Mouse (Mus musculus): ENCODE measurements around the gene Rpl13a. TPM values are rescaled to one million over a fixed set of nuclear protein-coding genes. Genes with fewer than 3 reads are reported as not detected.
A peak's percentile ranks its signal among the peaks of the same experiment; 100 is the strongest.

Rpl13a gene
- polyA plus RNA-seq, 1 experiment from 2014 or later: 1,168 TPM

DNA sequence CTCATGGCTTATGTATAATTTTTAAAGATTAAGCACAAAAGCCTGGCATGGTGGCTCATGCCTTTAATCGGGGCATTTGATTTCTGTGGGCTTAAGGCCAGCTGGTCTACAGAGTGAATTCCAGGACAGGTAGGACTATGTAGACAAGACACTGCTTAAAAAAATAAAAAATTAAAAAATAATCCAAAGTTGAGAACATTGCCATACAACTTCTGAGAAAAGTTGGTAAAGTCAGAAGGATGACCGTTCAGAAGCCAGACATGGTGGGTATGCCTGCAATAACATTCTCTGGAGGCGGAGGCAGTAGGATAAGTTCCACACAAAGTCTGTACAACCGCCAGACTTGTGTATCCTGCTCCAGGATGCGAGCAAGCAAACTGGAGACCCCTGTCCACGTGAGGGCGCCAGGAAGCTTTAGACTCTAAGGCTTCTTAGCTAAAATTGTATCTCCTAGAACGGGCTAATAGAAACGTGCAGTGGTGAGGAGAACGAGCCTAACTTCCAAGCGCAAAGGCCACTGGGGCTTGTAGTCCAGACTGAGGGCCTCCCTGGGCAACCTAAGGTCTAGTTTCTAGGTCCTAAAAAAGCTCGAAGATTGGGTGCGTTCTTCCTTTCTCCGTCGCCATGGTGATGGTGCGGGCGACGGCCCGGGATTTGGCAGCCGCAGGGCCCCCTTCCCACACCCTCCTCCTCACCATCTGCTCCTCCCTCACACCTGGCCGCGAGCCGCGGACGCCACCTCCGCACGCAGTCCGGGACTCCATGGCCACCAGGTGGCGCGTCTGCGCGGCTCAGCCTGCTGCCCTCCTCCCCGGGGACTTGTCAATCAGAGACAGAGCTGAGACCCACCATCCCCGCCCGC lies 33.3 kb upstream of the Rpl13a start:
- H3K36me3 ChIP-seq (ENCODE audit: control insufficient read depth, insufficient read depth, low read length): 0 out of 2 replicates have a peak, but pooled peaks cover 2% of the 10 kb centered on the region
- peak; percentile 86 for ATAC-seq (ENCODE audit: low FRiP score)
- no peaks in the 10 kb centered on the region for H3K9me3 ChIP-seq (ENCODE audit: control insufficient read depth, low read length)
- DNase-seq (ENCODE audit: low spot score): peak; percentile 90
- H3K4me2 ChIP-seq (replicated peaks; ENCODE audit: low read depth, low read length): peak overlapping the region; percentile 63
- WGBS: 5% methylated on average over 35 of the region's 35 CpGs
- peaks cover 43% of the 10 kb centered on the region for H3K27me3 ChIP-seq (ENCODE audit: control insufficient read depth, insufficient read depth, low read length)
- no peak overlapping the region for H3K27ac ChIP-seq (ENCODE audit: low read depth, low read length)
- H3K9ac ChIP-seq (ENCODE audit: low read depth, low read length): no peak overlapping the region
- peak overlapping the region; percentile 26 for H3K4me3 ChIP-seq (ENCODE audit: low read depth, low read length)
- peaks cover 9% of the 10 kb centered on the region for H3K4me1 ChIP-seq (replicated peaks; ENCODE audit: control insufficient read depth, insufficient read depth, low read length)

DNA sequence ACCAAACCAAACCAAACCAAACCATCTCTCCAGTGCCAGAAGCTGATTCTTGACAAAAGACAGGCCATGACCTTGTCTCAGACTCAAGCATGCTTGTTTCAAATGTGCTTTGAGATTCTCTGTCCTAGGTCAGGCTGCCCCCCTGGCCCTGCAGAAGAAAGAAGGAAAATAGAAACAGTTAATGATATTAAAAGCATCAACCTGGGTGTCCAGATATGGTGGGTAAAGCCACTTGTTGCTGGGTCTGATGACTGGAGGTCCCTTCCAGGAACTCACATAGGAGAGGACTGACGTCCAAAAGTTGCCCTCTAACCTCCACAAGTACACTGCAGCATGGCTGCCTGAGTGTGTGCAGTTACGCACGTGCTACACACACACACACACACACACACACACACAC lies 32.3 kb upstream of the Rpl13a start:
- H3K4me3 ChIP-seq (ENCODE audit: low read depth, low read length): no peak overlapping the region
- 0 out of 2 replicates have a peak, but pooled peaks cover 2% of the 10 kb centered on the region for H3K36me3 ChIP-seq (ENCODE audit: control insufficient read depth, insufficient read depth, low read length)
- ATAC-seq (ENCODE audit: low FRiP score) (no peak), DNase-seq (ENCODE audit: low spot score) (no peak)
- no peak overlapping the region for H3K9ac ChIP-seq (ENCODE audit: low read depth, low read length)
- H3K4me1 ChIP-seq (replicated peaks; ENCODE audit: control insufficient read depth, insufficient read depth, low read length): peaks cover 9% of the 10 kb centered on the region
- H3K27me3 ChIP-seq (ENCODE audit: control insufficient read depth, insufficient read depth, low read length): peaks cover 34% of the 10 kb centered on the region
- H3K9me3 ChIP-seq (ENCODE audit: control insufficient read depth, low read length): no peaks in the 10 kb centered on the region
- H3K4me2 ChIP-seq (replicated peaks; ENCODE audit: low read depth, low read length): no peak overlapping the region
- no peak overlapping the region for H3K27ac ChIP-seq (ENCODE audit: low read depth, low read length)
- WGBS: 94% methylated on average over 3 of the region's 3 CpGs

DNA sequence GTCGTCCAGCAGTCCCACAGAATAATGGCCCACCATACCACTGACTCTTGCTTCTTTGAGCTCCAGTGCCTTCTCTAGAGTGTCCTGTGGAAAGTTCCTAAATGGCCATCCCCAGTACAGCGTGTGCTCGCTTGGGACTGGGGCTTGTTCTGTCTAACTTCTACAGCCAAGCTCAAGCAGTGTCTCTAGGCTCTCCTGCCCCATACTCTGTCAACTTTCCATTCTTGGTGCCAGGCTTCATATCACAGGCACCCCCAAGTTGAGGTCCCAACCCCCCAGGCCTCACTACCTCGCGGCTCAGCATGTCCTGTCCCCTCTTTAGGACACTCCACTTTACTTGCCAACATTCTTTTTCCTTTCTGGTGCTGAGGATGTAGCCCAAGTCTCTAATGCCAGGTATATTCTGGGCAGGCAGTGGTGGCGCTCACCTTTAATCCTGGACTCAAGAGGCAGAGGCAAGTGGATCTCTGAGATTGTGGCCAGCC lies 31.8 kb upstream of the Rpl13a start:
- ATAC-seq (ENCODE audit: low FRiP score): no peak
- WGBS: 94% methylated on average over 6 of the region's 6 CpGs
- Histone ChIP-seq H3K4me2 (replicated peaks; ENCODE audit: low read depth, low read length) (no peak overlapping the region), H3K9ac (ENCODE audit: low read depth, low read length) (no peak overlapping the region), H3K36me3 (ENCODE audit: control insufficient read depth, insufficient read depth, low read length) (0 out of 2 replicates have a peak, but pooled peaks cover 2% of the 10 kb centered on the region), H3K4me3 (ENCODE audit: low read depth, low read length) (no peak overlapping the region), H3K27ac (ENCODE audit: low read depth, low read length) (no peak overlapping the region), H3K27me3 (ENCODE audit: control insufficient read depth, insufficient read depth, low read length) (peaks cover 29% of the 10 kb centered on the region), H3K4me1 (replicated peaks; ENCODE audit: control insufficient read depth, insufficient read depth, low read length) (peaks cover 9% of the 10 kb centered on the region), H3K9me3 (ENCODE audit: control insufficient read depth, low read length) (no peaks in the 10 kb centered on the region)
- no peak for DNase-seq (ENCODE audit: low spot score)

DNA sequence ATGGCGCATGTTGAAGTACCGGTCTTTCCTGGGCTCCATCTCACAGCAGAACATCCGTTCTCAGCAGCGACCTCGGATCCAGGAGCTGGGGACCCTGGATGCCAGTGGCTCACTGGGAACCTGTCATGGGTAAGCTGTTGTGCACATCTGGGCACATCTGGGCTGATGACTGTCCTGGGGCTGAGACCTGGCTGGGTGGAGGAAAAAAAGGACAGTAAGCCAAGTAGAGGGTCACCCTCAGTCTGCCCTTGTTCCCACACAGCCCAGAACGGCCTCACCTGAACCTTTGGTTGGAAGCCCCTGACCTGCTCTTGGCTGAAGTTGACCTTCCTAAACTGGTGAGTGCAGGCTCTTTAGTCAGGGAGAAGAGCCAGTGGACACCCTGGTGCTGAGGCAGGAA lies 30.4 kb upstream of the Rpl13a start:
- Histone ChIP-seq H3K9ac (ENCODE audit: low read depth, low read length) (no peak overlapping the region), H3K27ac (ENCODE audit: low read depth, low read length) (no peak overlapping the region), H3K4me2 (replicated peaks; ENCODE audit: low read depth, low read length) (no peak overlapping the region), H3K4me3 (ENCODE audit: low read depth, low read length) (no peak overlapping the region), H3K36me3 (ENCODE audit: control insufficient read depth, insufficient read depth, low read length) (0 out of 2 replicates have a peak, but pooled peaks cover 2% of the 10 kb centered on the region), H3K4me1 (replicated peaks; ENCODE audit: control insufficient read depth, insufficient read depth, low read length) (peaks cover 10% of the 10 kb centered on the region), H3K27me3 (ENCODE audit: control insufficient read depth, insufficient read depth, low read length) (peaks cover 16% of the 10 kb centered on the region), H3K9me3 (ENCODE audit: control insufficient read depth, low read length) (no peaks in the 10 kb centered on the region)
- ATAC-seq (ENCODE audit: low FRiP score) (no peak), DNase-seq (ENCODE audit: low spot score) (no peak)
- 92% methylated on average over 6 of the region's 6 CpGs for WGBS

DNA sequence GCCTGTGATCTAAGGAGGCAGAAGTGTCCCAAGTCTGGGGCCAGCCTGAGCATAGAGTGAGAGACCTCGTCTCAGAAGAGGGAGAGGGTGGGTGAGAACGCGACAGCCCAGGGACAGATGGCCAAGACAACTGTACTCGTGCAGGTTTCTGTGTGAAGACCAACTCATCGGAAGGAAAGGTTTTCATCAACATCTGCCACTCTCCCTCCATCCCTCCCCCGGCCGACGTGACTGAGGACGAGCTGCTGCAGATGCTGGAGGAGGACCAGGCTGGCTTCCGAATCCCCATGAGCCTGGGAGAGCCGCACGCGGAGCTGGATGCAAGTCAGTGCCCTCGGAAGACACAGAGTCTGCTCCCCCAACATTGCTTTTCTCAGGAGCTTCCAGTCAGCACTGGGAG lies 28.9 kb upstream of the Rpl13a start:
- Histone ChIP-seq H3K9me3 (ENCODE audit: control insufficient read depth, low read length) (no peaks in the 10 kb centered on the region), H3K4me3 (ENCODE audit: low read depth, low read length) (no peak overlapping the region), H3K9ac (ENCODE audit: low read depth, low read length) (no peak overlapping the region), H3K4me1 (replicated peaks; ENCODE audit: control insufficient read depth, insufficient read depth, low read length) (peaks cover 4% of the 10 kb centered on the region; the same call in 1 of the 2 replicates), H3K27ac (ENCODE audit: low read depth, low read length) (no peak overlapping the region), H3K4me2 (replicated peaks; ENCODE audit: low read depth, low read length) (no peak overlapping the region), H3K36me3 (ENCODE audit: control insufficient read depth, insufficient read depth, low read length) (0 out of 2 replicates have a peak, but pooled peaks cover 2% of the 10 kb centered on the region), H3K27me3 (ENCODE audit: control insufficient read depth, insufficient read depth, low read length) (peaks cover under 1% of the 10 kb centered on the region; the same call in 1 of the 2 replicates)
- DNase-seq (ENCODE audit: low spot score) (no peak), ATAC-seq (ENCODE audit: low FRiP score) (no peak)
- 89% methylated on average over 14 of the region's 14 CpGs for WGBS

DNA sequence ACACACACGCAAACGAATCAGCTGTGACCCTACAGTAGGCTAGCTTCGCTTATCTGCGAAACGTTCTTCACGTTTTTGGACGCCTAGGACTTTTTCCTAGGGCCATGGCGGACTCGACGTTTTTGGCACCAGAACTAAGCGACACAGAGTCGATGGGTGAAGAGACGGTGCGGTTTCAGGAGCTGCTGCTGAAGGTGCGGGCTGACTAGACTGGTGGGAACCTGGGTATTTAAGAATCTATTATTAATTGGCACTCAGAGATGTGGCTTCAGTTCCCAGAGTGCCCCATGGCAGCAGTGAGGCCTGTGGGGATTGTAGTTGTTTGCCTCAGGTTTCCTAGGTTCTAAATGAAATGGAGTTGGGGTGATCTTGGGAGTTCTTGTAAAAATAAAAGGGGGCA lies 27.6 kb upstream of the Rpl13a start:
- Histone ChIP-seq H3K36me3 (ENCODE audit: control insufficient read depth, insufficient read depth, low read length) (0 out of 2 replicates have a peak, but pooled peaks cover 2% of the 10 kb centered on the region), H3K9me3 (ENCODE audit: control insufficient read depth, low read length) (no peaks in the 10 kb centered on the region), H3K27me3 (ENCODE audit: control insufficient read depth, insufficient read depth, low read length) (no peaks in the 10 kb centered on the region), H3K4me1 (replicated peaks; ENCODE audit: control insufficient read depth, insufficient read depth, low read length) (peaks cover 2% of the 10 kb centered on the region; the same call in 1 of the 2 replicates), H3K27ac (ENCODE audit: low read depth, low read length) (no peak overlapping the region), H3K9ac (ENCODE audit: low read depth, low read length) (no peak overlapping the region), H3K4me2 (replicated peaks; ENCODE audit: low read depth, low read length) (no peak overlapping the region), H3K4me3 (ENCODE audit: low read depth, low read length) (no peak overlapping the region)
- 97% methylated on average over 15 of the region's 15 CpGs for WGBS
- no peak for ATAC-seq (ENCODE audit: low FRiP score)
- no peak for DNase-seq (ENCODE audit: low spot score)

DNA sequence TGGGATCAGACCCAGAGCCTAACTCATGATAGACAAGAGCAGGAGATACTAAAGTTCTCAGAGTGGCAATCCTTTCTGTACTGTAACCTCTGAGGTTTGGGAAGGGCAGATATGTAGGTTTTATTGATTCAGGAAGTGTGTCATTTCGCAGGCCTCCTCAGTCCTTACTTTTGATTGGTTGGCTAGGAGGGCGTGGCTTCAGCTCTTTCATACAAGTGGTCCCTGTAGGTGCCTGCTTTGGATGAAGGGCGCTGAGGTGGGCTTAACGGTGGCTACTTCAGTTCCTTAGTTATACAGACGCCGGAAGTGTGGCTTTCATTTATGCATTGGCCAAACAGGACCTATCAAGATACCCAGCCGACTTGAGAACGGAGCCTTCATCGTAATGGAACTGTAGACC lies 27.0 kb upstream of the Rpl13a start:
- Histone ChIP-seq H3K9me3 (ENCODE audit: control insufficient read depth, low read length) (no peaks in the 10 kb centered on the region), H3K4me3 (ENCODE audit: low read depth, low read length) (no peak overlapping the region), H3K27me3 (ENCODE audit: control insufficient read depth, insufficient read depth, low read length) (no peaks in the 10 kb centered on the region), H3K4me2 (replicated peaks; ENCODE audit: low read depth, low read length) (no peak overlapping the region), H3K4me1 (replicated peaks; ENCODE audit: control insufficient read depth, insufficient read depth, low read length) (peaks cover 2% of the 10 kb centered on the region; the same call in 1 of the 2 replicates), H3K27ac (ENCODE audit: low read depth, low read length) (no peak overlapping the region), H3K9ac (ENCODE audit: low read depth, low read length) (no peak overlapping the region), H3K36me3 (ENCODE audit: control insufficient read depth, insufficient read depth, low read length) (0 out of 2 replicates have a peak, but pooled peaks cover 2% of the 10 kb centered on the region)
- ATAC-seq (ENCODE audit: low FRiP score) (no peak), DNase-seq (ENCODE audit: low spot score) (no peak)
- WGBS: 80% methylated on average over 9 of the region's 9 CpGs

DNA sequence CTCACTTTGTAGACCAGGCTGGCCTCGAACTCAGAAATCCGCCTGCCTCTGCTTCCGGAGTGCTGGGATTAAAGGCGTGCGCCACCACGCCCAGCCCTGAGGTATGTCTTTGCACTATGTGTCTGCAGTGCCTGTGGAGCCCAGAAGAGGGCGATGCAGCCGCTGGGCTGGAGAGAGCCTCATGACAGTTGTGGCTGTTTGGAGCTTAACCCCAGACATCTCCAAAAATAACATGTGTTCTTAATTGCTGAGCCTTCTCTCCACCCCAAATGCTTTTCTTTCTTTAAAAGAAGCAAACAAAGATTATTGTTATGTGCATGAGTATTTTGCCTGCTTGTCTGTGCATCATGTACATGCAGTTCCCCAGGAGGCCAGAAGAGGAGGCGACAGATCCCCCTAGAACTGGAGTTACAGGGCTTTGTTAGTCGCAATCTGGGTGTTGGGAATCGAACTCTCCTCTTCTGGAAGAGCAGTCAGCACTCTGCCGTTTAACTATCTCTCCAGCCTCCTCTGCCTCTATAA lies 26.5 kb upstream of the Rpl13a start:
- Histone ChIP-seq H3K4me1 (replicated peaks; ENCODE audit: control insufficient read depth, insufficient read depth, low read length) (peaks cover 2% of the 10 kb centered on the region; the same call in 1 of the 2 replicates), H3K27ac (ENCODE audit: low read depth, low read length) (no peak overlapping the region), H3K4me2 (replicated peaks; ENCODE audit: low read depth, low read length) (peak overlapping the region; percentile 74), H3K27me3 (ENCODE audit: control insufficient read depth, insufficient read depth, low read length) (no peaks in the 10 kb centered on the region), H3K9me3 (ENCODE audit: control insufficient read depth, low read length) (no peaks in the 10 kb centered on the region), H3K36me3 (ENCODE audit: control insufficient read depth, insufficient read depth, low read length) (0 out of 2 replicates have a peak, but pooled peaks cover 2% of the 10 kb centered on the region), H3K4me3 (ENCODE audit: low read depth, low read length) (peak overlapping the region; percentile 65), H3K9ac (ENCODE audit: low read depth, low read length) (0 out of 2 replicates have a peak overlapping the region, but pooled peaks have one; percentile 91)
- WGBS: 78% methylated on average over 12 of the region's 12 CpGs
- peak; percentile 51 for ATAC-seq (ENCODE audit: low FRiP score)
- DNase-seq (ENCODE audit: low spot score): peak; percentile 61

Data from hindbrain, embryonic 11.5 days (tissue).